ENCODE assay signal across 14 mouse cellular contexts in genomic region chr5:116491794-116492420, GRCm38 (mm10).
DNase-seq lines count a peak whose midpoint lies in the region; ATAC-seq lines count a peak whose summit lies in the region.
"Had no signal": no experiment of that assay in that cellular context is flagged by ENCODE, and none has a peak within 500 bp of the region (broad histone marks: within the 10 kb centered on the region; RNA-seq: fewer than 3 reads in every experiment).

No protein-coding gene starts in this region.

- H3K9ac ChIP-seq in heart, embryonic 14.5 days (ENCODE audit: low read length) = no peak overlapping the region
- no peak overlapping the region for H3K9ac ChIP-seq in midbrain, embryonic 15.5 days
- H3K9ac ChIP-seq in kidney, embryonic 16.5 days (replicated peaks; ENCODE audit: low read length) = no peak overlapping the region
- H3K9ac ChIP-seq: liver, embryonic 14.5 days had no signal

- ATAC-seq in frontal cortex, adult (ENCODE audit: low TSS enrichment) = peak; percentile 54
- peak; percentile 70 for ATAC-seq in heart, embryonic 14.5 days (ENCODE audit: insufficient number of reproducible peaks, insufficient read depth, low FRiP score, low read depth)
- no peak for ATAC-seq in midbrain, embryonic 15.5 days (replicated peaks)
- no peak for ATAC-seq in kidney, embryonic 16.5 days (ENCODE audit: low FRiP score, low TSS enrichment)

- H3K27me3 ChIP-seq in heart, embryonic 14.5 days (ENCODE audit: control insufficient read depth, insufficient read depth, low read length) = no peaks in the 10 kb centered on the region
- H3K27me3 ChIP-seq in midbrain, embryonic 15.5 days (replicated peaks) = no peaks in the 10 kb centered on the region
- no peaks in the 10 kb centered on the region for H3K27me3 ChIP-seq in kidney, embryonic 16.5 days (ENCODE audit: insufficient read depth, low read length)

- peaks cover 22 to 29% of the 10 kb centered on the region in 2 experiments for H3K4me1 ChIP-seq in heart, embryonic 14.5 days (ENCODE audit: control insufficient read depth in 2 of 2, insufficient read depth in 2 of 2, low read length in 2 of 2)
- peaks cover 43% of the 10 kb centered on the region for H3K4me1 ChIP-seq in midbrain, embryonic 15.5 days
- H3K4me1 ChIP-seq in kidney, embryonic 16.5 days (ENCODE audit: insufficient read depth, low read length) = no peaks in the 10 kb centered on the region

- H3K9me3 ChIP-seq in heart, embryonic 14.5 days (ENCODE audit: control insufficient read depth, low read length) = no peaks in the 10 kb centered on the region
- H3K9me3 ChIP-seq in midbrain, embryonic 15.5 days = no peaks in the 10 kb centered on the region
- H3K9me3 ChIP-seq in kidney, embryonic 16.5 days (ENCODE audit: low read length) = no peaks in the 10 kb centered on the region

- 18% methylated on average over 12 of the region's 12 CpGs for WGBS in heart, embryonic 14.5 days
- 55% methylated on average over 12 of the region's 12 CpGs for WGBS in midbrain, embryonic 15.5 days
- 56% methylated on average over 12 of the region's 12 CpGs for WGBS in kidney, embryonic 16.5 days

- no peak for DNase-seq in frontal cortex, postnatal 10 days (ENCODE audit: low spot score in 2 of 2)
- DNase-seq in left cerebral cortex, postnatal 25 days (ENCODE audit: low spot score in 2 of 2) = peak; percentile 32 to 35
- DNase-seq in left cerebral cortex, postnatal 10 days (ENCODE audit: extremely low spot score in 1 of 2, low spot score in 2 of 2) = no peak
- no peak for DNase-seq in thymus, postnatal 10 days (ENCODE audit: low spot score in 2 of 2)
- DNase-seq: adrenal gland, postnatal 25 days; kidney, adult 8-10 months; left cerebral cortex, postnatal 4 days; thymus, adult 18-20 months had no signal

- no peaks in the 10 kb centered on the region for H3K36me3 ChIP-seq in heart, embryonic 14.5 days (ENCODE audit: control insufficient read depth, insufficient read depth, low read length)
- no peaks in the 10 kb centered on the region for H3K36me3 ChIP-seq in midbrain, embryonic 15.5 days (replicated peaks)
- H3K36me3 ChIP-seq in kidney, embryonic 16.5 days (ENCODE audit: insufficient read depth, low read length) = no peaks in the 10 kb centered on the region

- intact Hi-C loops in left cerebral cortex, postnatal 25 days (cut with DNase I) = no loop called here
- intact Hi-C loops in left cerebral cortex, postnatal 10 days (cut with DNase I) = no loop called here

- H3K27ac ChIP-seq in heart, embryonic 14.5 days (replicated peaks in 1 of 2; ENCODE audit: control insufficient read depth in 1 of 2, insufficient read depth in 1 of 2, low read depth in 2 of 2, low read length in 2 of 2) = peak overlapping the region; percentile 34 to 45; a peak in 3 of 4 replicates
- peak overlapping the region; percentile 58 for H3K27ac ChIP-seq in midbrain, embryonic 15.5 days
- H3K27ac ChIP-seq in kidney, embryonic 16.5 days (ENCODE audit: low read length) = no peak overlapping the region
- H3K27ac ChIP-seq: liver, embryonic 14.5 days had no signal

- peak overlapping the region; percentile 50 for H3K4me2 ChIP-seq in heart, embryonic 14.5 days (ENCODE audit: low read length)
- H3K4me2 ChIP-seq in midbrain, embryonic 15.5 days = no peak overlapping the region
- H3K4me2 ChIP-seq in kidney, embryonic 16.5 days (replicated peaks; ENCODE audit: low read depth, low read length) = no peak overlapping the region

- no peak overlapping the region for H3K4me3 ChIP-seq in heart, embryonic 14.5 days (ENCODE audit: control insufficient read depth in 1 of 2, insufficient read depth in 1 of 2, low read depth in 1 of 2, low read length in 2 of 2)
- H3K4me3 ChIP-seq in midbrain, embryonic 15.5 days = no peak overlapping the region
- no peak overlapping the region for H3K4me3 ChIP-seq in kidney, embryonic 16.5 days (ENCODE audit: low read length)
- H3K4me3 ChIP-seq: myocyte had no signal

Comparison
In these comparisons a context has a peak if more than half of its experiments do, and no peak if none do; other contexts are left out.
1. DNase-seq: peak in left cerebral cortex, postnatal 25 days (2 of 2); none in frontal cortex, postnatal 10 days (0 of 2), left cerebral cortex, postnatal 10 days (0 of 2) and thymus, postnatal 10 days (0 of 2).
2. ATAC-seq: peak in frontal cortex, adult (single experiment) and heart, embryonic 14.5 days (single experiment); none in midbrain, embryonic 15.5 days (single experiment) and kidney, embryonic 16.5 days (single experiment).